In the genomic region with DNA sequence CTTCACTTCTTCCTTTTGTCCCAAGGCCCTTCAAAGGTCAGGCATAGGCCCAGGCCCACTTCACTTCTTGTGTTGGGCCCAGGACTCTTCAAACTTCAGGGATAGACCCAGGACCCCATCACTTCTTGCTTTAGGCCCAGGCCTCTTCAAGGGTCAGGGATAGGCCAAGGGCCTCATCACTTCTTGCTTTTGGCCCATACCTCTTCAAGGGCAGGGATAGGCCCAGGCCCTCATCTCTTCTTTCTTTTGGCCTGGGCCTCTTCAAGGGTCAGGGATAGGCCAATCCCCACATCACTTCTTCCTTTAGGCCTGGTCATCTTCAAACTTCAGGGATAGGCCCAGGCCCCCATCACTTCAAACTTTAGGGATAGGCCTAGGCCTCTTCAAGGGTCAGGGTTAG, we compare ENCODE assay signal across 21 mouse cellular contexts.
DNase-seq lines count a peak whose midpoint lies in the region; ATAC-seq and TF ChIP-seq lines count a peak whose summit lies in the region.
"Had no signal": no experiment of that assay in that cellular context is flagged by ENCODE, and none has a peak within 500 bp of the region (broad histone marks: within the 10 kb centered on the region; RNA-seq: fewer than 3 reads in every experiment).

No protein-coding gene starts in this region.

- no peaks in the 10 kb centered on the region for H3K36me3 ChIP-seq in embryonic facial prominence, embryonic 13.5 days
- H3K36me3 ChIP-seq in embryonic facial prominence, embryonic 10.5 days (replicated peaks), result no peaks in the 10 kb centered on the region
- no peaks in the 10 kb centered on the region for H3K36me3 ChIP-seq in testis, adult 2 months (ENCODE audit: control insufficient read depth, insufficient read depth, low read length)
- H3K36me3 ChIP-seq: G1E had no signal

- H3K4me1 ChIP-seq in embryonic facial prominence, embryonic 13.5 days, result no peaks in the 10 kb centered on the region
- H3K4me1 ChIP-seq in embryonic facial prominence, embryonic 10.5 days, result no peaks in the 10 kb centered on the region
- H3K4me1 ChIP-seq in testis, adult 2 months (ENCODE audit: control insufficient read depth, insufficient read depth, low read length), result no peaks in the 10 kb centered on the region

- H3K9ac ChIP-seq in embryonic facial prominence, embryonic 13.5 days, result no peak overlapping the region

- no peak overlapping the region for H3K27ac ChIP-seq in embryonic facial prominence, embryonic 13.5 days
- H3K27ac ChIP-seq in embryonic facial prominence, embryonic 10.5 days (replicated peaks), result no peak overlapping the region
- no peak overlapping the region for H3K27ac ChIP-seq in testis, adult 2 months (ENCODE audit: control insufficient read depth, insufficient read depth, low read depth, low read length)

- no peak for TF ChIP-seq POLR2A in testis, adult 2 months (IDR thresholded peaks at IDR 0.05; ENCODE audit: control insufficient read depth, low read depth, low read length)

- no peak overlapping the region for H3K4me3 ChIP-seq in embryonic facial prominence, embryonic 13.5 days
- no peak overlapping the region for H3K4me3 ChIP-seq in embryonic facial prominence, embryonic 10.5 days
- peak overlapping the region; percentile 13 for H3K4me3 ChIP-seq in testis, adult 2 months (ENCODE audit: control insufficient read depth, low read depth, low read length)

- no peak for DNase-seq in embryonic facial prominence, embryonic 10.5 days (ENCODE audit: low spot score)
- DNase-seq in heart, adult 11 months, result peak; percentile 70
- DNase-seq in heart, adult 9 months (ENCODE audit: low spot score in 2 of 2), result no peak
- DNase-seq in testis, postnatal 14 days (ENCODE audit: low spot score), result no peak
- DNase-seq: adrenal gland, adult 2 months; adrenal gland, adult 8-10 months; adrenal gland, postnatal 10 days; adrenal gland, postnatal 14 days; adrenal gland, postnatal 25 days; adrenal gland, postnatal 36 days; B cell, adult 2 months; cerebellum, adult 11 months; cerebellum, adult 11-12 months; cerebellum, adult 18-20 months had no signal

- no peak overlapping the region for H3K4me2 ChIP-seq in embryonic facial prominence, embryonic 13.5 days

- H3K9me3 ChIP-seq in embryonic facial prominence, embryonic 13.5 days, result no peaks in the 10 kb centered on the region
- H3K9me3 ChIP-seq in embryonic facial prominence, embryonic 10.5 days, result peaks cover 10% of the 10 kb centered on the region
- H3K9me3 ChIP-seq: G1E had no signal

- no peaks in the 10 kb centered on the region for H3K27me3 ChIP-seq in embryonic facial prominence, embryonic 13.5 days
- H3K27me3 ChIP-seq in embryonic facial prominence, embryonic 10.5 days (replicated peaks; ENCODE audit: low read depth, poor library complexity, severe bottlenecking), result no peaks in the 10 kb centered on the region
- no peaks in the 10 kb centered on the region for H3K27me3 ChIP-seq in testis, adult 2 months (ENCODE audit: control insufficient read depth, insufficient read depth, low read length)
- H3K27me3 ChIP-seq: CH12.LX had no signal

- TF ChIP-seq CTCF in testis, adult 2 months (IDR thresholded peaks at IDR 0.05; ENCODE audit: control insufficient read depth, insufficient read depth, insufficient replicate concordance, low read depth, low read length), result no peak

- ATAC-seq in embryonic facial prominence, embryonic 13.5 days (ENCODE audit: insufficient number of reproducible peaks, insufficient read depth, low FRiP score, low TSS enrichment, low read depth), result 0 out of 2 replicates have a peak, but pooled peaks have one; percentile 56
- ATAC-seq: activated CD4-positive, CD25-positive, alpha-beta regulatory T cell, adult 4 months; CD4-positive, CD25-positive, alpha-beta regulatory T cell, adult 4 months; Patski had no signal
